In genomic region chr11:33929412-33929811, GRCm38 (mm10) we compare ENCODE assay signal across 10 mouse cellular contexts. TPM values are rescaled to one million over a fixed set of nuclear protein-coding genes. Genes with fewer than 3 reads are reported as not detected.
"Had no signal": no experiment of that assay in that cellular context is flagged by ENCODE, and none has a peak within 500 bp of the region (broad histone marks: within the 10 kb centered on the region; RNA-seq: fewer than 3 reads in every experiment).

No protein-coding gene starts in this region.

- H3K36me3 ChIP-seq: kidney, embryonic 15.5 days; limb, embryonic 10.5 days; liver, embryonic 15.5 days; midbrain, embryonic 13.5 days had no signal

- DNase-seq: lung, adult 2 months had no signal

- H3K27me3 ChIP-seq: liver, embryonic 15.5 days; midbrain, embryonic 13.5 days had no signal

- H3K9me3 ChIP-seq: kidney, embryonic 15.5 days; limb, embryonic 10.5 days; liver, embryonic 15.5 days; midbrain, embryonic 13.5 days had no signal

- H3K27ac ChIP-seq: kidney, embryonic 15.5 days; left cerebral cortex, adult 2 months; limb, embryonic 10.5 days; liver, embryonic 15.5 days; midbrain, embryonic 13.5 days; stomach, postnatal 0 days had no signal

- ATAC-seq: lung, postnatal 0 days had no signal

- H3K4me2 ChIP-seq: kidney, embryonic 15.5 days; liver, embryonic 11.5 days; liver, embryonic 15.5 days; midbrain, embryonic 13.5 days had no signal

- H3K9ac ChIP-seq: kidney, embryonic 15.5 days; liver, embryonic 15.5 days; midbrain, embryonic 13.5 days had no signal

- H3K4me3 ChIP-seq: kidney, embryonic 15.5 days; left cerebral cortex, adult 2 months; limb, embryonic 10.5 days; liver, embryonic 15.5 days; midbrain, embryonic 13.5 days had no signal

RNA-seq across cellular contexts. Expression of gene Kcnmb1, which starts 33.4 kb away (rescaled TPM):
- total RNA-seq: megakaryocyte progenitor cell, adult 5-6 weeks had no signal
- polyA plus RNA-seq: liver, embryonic 15.5 days had no signal
